Comparison of ENCODE assay signal across 9 mouse cellular contexts in the genomic region with DNA sequence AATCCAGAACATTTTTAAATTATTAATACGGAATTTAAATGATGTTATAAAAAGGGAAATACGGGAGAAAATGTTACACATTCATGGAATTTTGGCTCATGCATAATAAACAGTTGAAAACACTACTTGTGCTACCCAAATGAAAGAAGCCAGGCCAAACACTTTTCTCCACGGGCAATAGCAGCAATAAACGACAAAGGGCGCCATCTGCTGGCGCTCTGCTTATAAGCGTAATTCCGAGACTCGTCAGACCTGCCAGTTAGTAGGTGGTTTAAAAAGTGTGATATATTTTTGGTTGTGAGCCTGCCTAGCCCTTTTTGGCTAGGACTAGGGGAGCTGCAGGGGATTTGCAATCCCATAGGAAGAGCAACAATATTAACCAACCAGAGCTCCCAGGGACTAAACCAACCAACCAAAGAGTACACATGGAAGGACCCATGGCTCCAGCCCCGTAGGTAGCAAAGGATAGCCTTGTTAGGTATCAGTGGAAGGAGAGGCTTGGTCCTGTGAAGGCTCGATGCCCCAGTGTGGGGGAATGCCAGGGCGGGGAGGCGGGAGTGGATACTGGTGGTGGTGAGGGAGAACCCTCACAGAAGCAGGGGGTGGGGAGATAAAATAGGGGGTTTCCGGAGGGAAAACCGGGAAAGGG. TPM values are rescaled to one million over a fixed set of nuclear protein-coding genes. Genes with fewer than 3 reads are reported as not detected.
DNase-seq lines count a peak whose midpoint lies in the region; ATAC-seq and TF ChIP-seq lines count a peak whose summit lies in the region.
"Had no signal": no experiment of that assay in that cellular context is flagged by ENCODE, and none has a peak within 500 bp of the region (broad histone marks: within the 10 kb centered on the region; RNA-seq: fewer than 3 reads in every experiment).

No protein-coding gene starts in this region.

- no peak for TF ChIP-seq EP300 in CH12.LX (IDR thresholded peaks at IDR 0.05; ENCODE audit: low read length)

- ATAC-seq in lung, embryonic 15.5 days (ENCODE audit: borderline replicate concordance, extremely low read depth, low FRiP score, low TSS enrichment): peak; percentile 57; the same call in 1 of the 2 replicates

- peak; percentile 93 for DNase-seq in CH12.LX (ENCODE audit: extremely low read depth)
- peak; percentile 79 for DNase-seq in adrenal gland, postnatal 25 days
- DNase-seq in embryo, embryonic 9.5 days (ENCODE audit: extremely low spot score): peak; percentile 74
- DNase-seq in heart, adult 9 months (ENCODE audit: low spot score in 2 of 2): peak; percentile 9 to 48
- DNase-seq in kidney, postnatal 4 days: peak; percentile 85 to 87
- peak; percentile 25 for DNase-seq in retina, adult 2 months (ENCODE audit: low read depth, low spot score)
- peak; percentile 85 for DNase-seq in thymus, postnatal 14 days

- in situ Hi-C loops in CH12.LX (cut with MboI; ENCODE audit: low pct_ligation_motif_present, low pct_unique_long_range_greater_than_20kb, low sequenced_read_pairs): loop anchor here (25.0 kb wide), 1 partner anchor 655 kb away; no protein-coding TSS in a partner anchor

- dilution Hi-C loops in CH12.LX (cut with MboI; ENCODE audit: extremely low pct_ligation_motif_present, extremely low pct_unique_long_range_greater_than_20kb, low sequenced_read_pairs): no loop called here

- H3K9me3 ChIP-seq in CH12.LX (replicated peaks; ENCODE audit: low read length): no peaks in the 10 kb centered on the region
- H3K9me3 ChIP-seq in lung, embryonic 15.5 days: no peaks in the 10 kb centered on the region
- H3K9me3 ChIP-seq: heart, embryonic 15.5 days had no signal

- no peak for TF ChIP-seq POLR2A in CH12.LX (IDR thresholded peaks at IDR 0.05; ENCODE audit: low read depth, low read length)

- peaks cover 2 to 7% of the 10 kb centered on the region in 2 experiments for H3K4me1 ChIP-seq in CH12.LX (ENCODE audit: control insufficient read depth in 1 of 2, insufficient read depth in 2 of 2)
- no peaks in the 10 kb centered on the region for H3K4me1 ChIP-seq in lung, embryonic 15.5 days
- H3K4me1 ChIP-seq: heart, embryonic 15.5 days had no signal

- no peak overlapping the region for H3K27ac ChIP-seq in CH12.LX (ENCODE audit: insufficient read depth, low read depth)
- no peak overlapping the region for H3K27ac ChIP-seq in lung, embryonic 15.5 days
- H3K27ac ChIP-seq: heart, embryonic 15.5 days had no signal

- TF ChIP-seq CTCF in CH12.LX (conservative IDR thresholded peaks at IDR 0.05 in 1 of 2, IDR thresholded peaks at IDR 0.05 in 1 of 2; ENCODE audit: low read depth in 2 of 2, low read length in 2 of 2): peak; percentile 85 to 99

- TF ChIP-seq RAD21 in CH12.LX (IDR thresholded peaks at IDR 0.05; ENCODE audit: low read depth, low read length): no peak; the same call in none of the 2 replicates

- no peaks in the 10 kb centered on the region for H3K36me3 ChIP-seq in CH12.LX (replicated peaks in 1 of 2; ENCODE audit: control insufficient read depth in 1 of 2, insufficient read depth in 1 of 2, low read length in 1 of 2)
- H3K36me3 ChIP-seq in lung, embryonic 15.5 days: no peaks in the 10 kb centered on the region
- H3K36me3 ChIP-seq: heart, embryonic 15.5 days had no signal

- WGBS in lung, embryonic 15.5 days: 27% methylated on average over 15 of the region's 15 CpGs

- H3K9ac ChIP-seq in CH12.LX (ENCODE audit: insufficient read depth, low read depth): no peak overlapping the region
- H3K9ac ChIP-seq in lung, embryonic 15.5 days: no peak overlapping the region
- H3K9ac ChIP-seq: heart, embryonic 15.5 days had no signal

- H3K4me3 ChIP-seq in CH12.LX (replicated peaks in 1 of 3; ENCODE audit: low read depth in 2 of 3, low read length in 2 of 3, poor library complexity in 1 of 3): no peak overlapping the region
- H3K4me3 ChIP-seq in lung, embryonic 15.5 days: no peak overlapping the region
- H3K4me3 ChIP-seq: heart, embryonic 15.5 days had no signal

- peak overlapping the region; percentile 14 for H3K4me2 ChIP-seq in CH12.LX (ENCODE audit: insufficient read depth, low read depth, poor library complexity, severe bottlenecking)
- H3K4me2 ChIP-seq in lung, embryonic 15.5 days: no peak overlapping the region
- H3K4me2 ChIP-seq: heart, embryonic 15.5 days had no signal

- no peaks in the 10 kb centered on the region for H3K79me2 ChIP-seq in CH12.LX (replicated peaks; ENCODE audit: control insufficient read depth, extremely low read depth, insufficient read depth, poor library complexity, severe bottlenecking)

- H3K27me3 ChIP-seq in CH12.LX (replicated peaks): no peaks in the 10 kb centered on the region
- H3K27me3 ChIP-seq in lung, embryonic 15.5 days: no peaks in the 10 kb centered on the region
- H3K27me3 ChIP-seq: heart, embryonic 15.5 days had no signal

TF ChIP-seq in CH12.LX, 34 proteins besides CTCF, POLR2A, EP300 and RAD21:
- TF ChIP-seq UBTF (IDR thresholded peaks at IDR 0.05; ENCODE audit: low read depth, low read length) (no peak), MYC (IDR thresholded peaks at IDR 0.05; ENCODE audit: low read depth, low read length) (0 out of 2 replicates have a peak, but pooled peaks have one; percentile 32), SMC3 (IDR thresholded peaks at IDR 0.05; ENCODE audit: low read depth, low read length) (peak; percentile 99), USF2 (conservative IDR thresholded peaks at IDR 0.05; ENCODE audit: low read depth, low read length) (no peak), TCF12 (IDR thresholded peaks at IDR 0.05; ENCODE audit: low read depth, low read length) (0 out of 2 replicates have a peak, but pooled peaks have one; percentile 25), ZKSCAN1 (IDR thresholded peaks at IDR 0.05; ENCODE audit: borderline replicate concordance, low read depth, low read length) (peak; percentile 85), IRF4 (IDR thresholded peaks at IDR 0.05; ENCODE audit: low read depth, low read length) (peak; percentile 42; the same call in 1 of the 2 replicates), MAX (IDR thresholded peaks at IDR 0.05; ENCODE audit: low read length) (no peak), ZNF384 (IDR thresholded peaks at IDR 0.05; ENCODE audit: low read depth, low read length) (no peak), ETS1 (conservative IDR thresholded peaks at IDR 0.05; ENCODE audit: low read depth, low read length) (no peak), SIN3A (IDR thresholded peaks at IDR 0.05; ENCODE audit: low read length) (no peak), KAT2A (IDR thresholded peaks at IDR 0.05; ENCODE audit: insufficient replicate concordance, low read length) (no peak), POLR2AphosphoS2 (IDR thresholded peaks at IDR 0.05; ENCODE audit: low read depth, low read length) (no peak), ZC3H11A (IDR thresholded peaks at IDR 0.05; ENCODE audit: low read depth, low read length) (peak; percentile 97), CHD2 (IDR thresholded peaks at IDR 0.05; ENCODE audit: low read length) (no peak), BHLHE40 (IDR thresholded peaks at IDR 0.05; ENCODE audit: low read depth, low read length) (no peak), MAFK (IDR thresholded peaks at IDR 0.05; ENCODE audit: insufficient replicate concordance, low read length) (no peak), MEF2A (IDR thresholded peaks at IDR 0.05; ENCODE audit: borderline replicate concordance, low read depth, low read length) (no peak), JUN (IDR thresholded peaks at IDR 0.05; ENCODE audit: insufficient read depth, low read depth, low read length) (no peak), NRF1 (IDR thresholded peaks at IDR 0.05; ENCODE audit: low read depth, low read length) (no peak), JUND (conservative IDR thresholded peaks at IDR 0.05; ENCODE audit: low read depth, low read length) (no peak), CHD1 (IDR thresholded peaks at IDR 0.05; ENCODE audit: low read depth, low read length) (no peak), ELF1 (IDR thresholded peaks at IDR 0.05; ENCODE audit: low read depth, low read length) (no peak), RCOR1 (conservative IDR thresholded peaks at IDR 0.05; ENCODE audit: low read depth, low read length) (no peak), ZMIZ1 (IDR thresholded peaks at IDR 0.05; ENCODE audit: low read depth, low read length) (0 out of 2 replicates have a peak, but pooled peaks have one; percentile 27), GABPA (IDR thresholded peaks at IDR 0.05; ENCODE audit: insufficient replicate concordance, low read depth, low read length) (no peak), E2F4 (IDR thresholded peaks at IDR 0.05; ENCODE audit: insufficient replicate concordance, low read depth, low read length) (no peak), TBP (conservative IDR thresholded peaks at IDR 0.05; ENCODE audit: low read depth, low read length) (0 out of 2 replicates have a peak, but pooled peaks have one; percentile 18), NELFE (IDR thresholded peaks at IDR 0.05; ENCODE audit: low read depth, low read length) (no peak; the same call in 1 of the 2 replicates), PAX5 (IDR thresholded peaks at IDR 0.05; ENCODE audit: low read length) (no peak), HCFC1 (IDR thresholded peaks at IDR 0.05; ENCODE audit: low read depth, low read length) (no peak), USF1 (IDR thresholded peaks at IDR 0.05; ENCODE audit: low read depth, low read length) (no peak), MXI1 (IDR thresholded peaks at IDR 0.05; ENCODE audit: low read depth, low read length) (no peak), MAZ (IDR thresholded peaks at IDR 0.05; ENCODE audit: low read depth, low read length) (0 out of 2 replicates have a peak, but pooled peaks have one; percentile 31)

RNA-seq across cellular contexts. Expression of a gene that starts 37.1 kb away (rescaled TPM):
- 34.5 and 46.3 TPM in 2 replicates for total RNA-seq in CH12.LX (2012; rRNA removed)
- total RNA-seq in CH12.LX (2014; rRNA removed): 51.1 and 57.6 TPM in 2 replicates
- 51.5 and 64.0 TPM in 2 replicates for polyA plus RNA-seq in CH12.LX (2012; ENCODE audit: insufficient read length, low read depth)
- 92.8 and 97.9 TPM in 2 replicates for total RNA-seq in adrenal gland, postnatal 25 days (2021)
- polyA plus RNA-seq in lung, embryonic 15.5 days (2015; fragmentation: Nextera tagmentation; extraction: Ambion mirVana): 60.7 and 61.7 TPM in 2 replicates

Comparison
In these comparisons a context has a peak if more than half of its experiments do, and no peak if none do; other contexts are left out.
1. DNase-seq: peak in every context shown above with its lines; median percentile 93 in CH12.LX; 86 in kidney, postnatal 4 days; 85 in thymus, postnatal 14 days; 79 in adrenal gland, postnatal 25 days; 74 in embryo, embryonic 9.5 days; 28 in heart, adult 9 months; 25 in retina, adult 2 months.